In the genomic region with DNA sequence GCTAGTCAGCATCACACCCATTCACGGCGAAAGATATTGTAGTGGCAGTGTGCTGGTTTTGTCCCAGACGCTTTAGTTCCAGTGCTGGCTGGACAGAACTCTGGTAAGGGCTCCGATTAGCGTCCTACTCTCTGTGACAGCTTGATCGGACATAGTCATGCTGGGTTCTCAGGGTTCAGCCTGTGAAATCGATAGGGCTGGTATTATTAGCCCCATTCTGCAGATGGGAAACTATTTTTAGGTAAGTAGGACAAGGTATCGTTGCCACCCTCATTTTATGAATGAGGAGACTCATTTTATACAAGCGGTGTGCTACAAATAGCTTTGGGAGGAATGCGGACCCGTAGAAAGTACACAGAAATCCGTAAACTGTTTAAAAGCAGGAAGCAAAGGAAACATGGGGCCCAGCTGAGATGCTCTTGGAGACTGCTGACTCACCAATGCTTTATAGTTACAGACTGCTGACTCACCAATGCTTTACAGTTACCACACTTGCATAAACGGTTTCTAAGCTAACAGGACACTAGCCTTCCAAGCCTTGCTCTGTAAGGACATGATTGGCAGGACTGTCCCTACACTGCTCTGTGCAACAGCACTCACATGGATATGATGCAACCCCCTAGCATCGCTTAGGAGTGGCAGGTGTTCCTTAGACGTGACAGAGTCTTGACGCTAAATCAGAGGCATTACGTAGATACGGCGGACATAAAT, we compare ENCODE assay signal across 16 mouse cellular contexts. TPM values are rescaled to one million over a fixed set of nuclear protein-coding genes. Genes with fewer than 3 reads are reported as not detected.
DNase-seq lines count a peak whose midpoint lies in the region; ATAC-seq lines count a peak whose summit lies in the region.
"Had no signal": no experiment of that assay in that cellular context is flagged by ENCODE, and none has a peak within 500 bp of the region (broad histone marks: within the 10 kb centered on the region; RNA-seq: fewer than 3 reads in every experiment).

No protein-coding gene starts in this region.

- no peak overlapping the region for H3K4me3 ChIP-seq in liver, embryonic 15.5 days (replicated peaks)
- H3K4me3 ChIP-seq: embryonic facial prominence, embryonic 12.5 days; heart, embryonic 13.5 days; hindbrain, embryonic 15.5 days; kidney, embryonic 15.5 days; lung, embryonic 15.5 days had no signal

- DNase-seq in heart, adult 18-20 months: peak; percentile 12 to 39
- no peak for DNase-seq in heart, postnatal 4 days
- peak; percentile 7 for DNase-seq in ES-CJ7 (ENCODE audit: low read depth, low spot score)
- DNase-seq in c-Kit-negative CD71-positive TER-119-positive erythroid progenitor cells, embryonic 14.5 days (ENCODE audit: low read depth, low spot score): peak; percentile 62
- DNase-seq in cerebellum, adult 18-20 months: no peak
- DNase-seq in adrenal gland, adult 8-10 months: no peak
- DNase-seq: adrenal gland, postnatal 36 days; cerebellum, adult 9-11 months; right cerebral cortex, postnatal 25 days had no signal

- 73% methylated on average over 19 of the region's 19 CpGs for WGBS in liver, embryonic 15.5 days (ENCODE audit: insufficient replicate concordance)

- H3K27me3 ChIP-seq in liver, embryonic 15.5 days: no peaks in the 10 kb centered on the region
- H3K27me3 ChIP-seq: embryonic facial prominence, embryonic 12.5 days; heart, embryonic 13.5 days; hindbrain, embryonic 15.5 days; kidney, embryonic 15.5 days; lung, embryonic 15.5 days had no signal

- peak overlapping the region; percentile 61 for H3K27ac ChIP-seq in liver, embryonic 15.5 days (replicated peaks)
- H3K27ac ChIP-seq: embryonic facial prominence, embryonic 12.5 days; heart, embryonic 13.5 days; hindbrain, embryonic 15.5 days; kidney, embryonic 15.5 days; lung, embryonic 15.5 days had no signal

- H3K9ac ChIP-seq in liver, embryonic 15.5 days: no peak overlapping the region
- H3K9ac ChIP-seq: embryonic facial prominence, embryonic 12.5 days; heart, embryonic 13.5 days; hindbrain, embryonic 15.5 days; kidney, embryonic 15.5 days; lung, embryonic 15.5 days had no signal

- peaks cover 39% of the 10 kb centered on the region for H3K4me1 ChIP-seq in liver, embryonic 15.5 days (replicated peaks)
- H3K4me1 ChIP-seq: embryonic facial prominence, embryonic 12.5 days; heart, embryonic 13.5 days; hindbrain, embryonic 15.5 days; kidney, embryonic 15.5 days; lung, embryonic 15.5 days had no signal

- ATAC-seq in liver, embryonic 15.5 days (ENCODE audit: insufficient read depth): no peak
- ATAC-seq: forebrain, embryonic 14.5 days had no signal

- no peaks in the 10 kb centered on the region for H3K9me3 ChIP-seq in liver, embryonic 15.5 days (replicated peaks)
- H3K9me3 ChIP-seq: embryonic facial prominence, embryonic 12.5 days; heart, embryonic 13.5 days; hindbrain, embryonic 15.5 days; kidney, embryonic 15.5 days; lung, embryonic 15.5 days had no signal

- H3K4me2 ChIP-seq in liver, embryonic 15.5 days: peak overlapping the region; percentile 19; the same call in 1 of the 2 replicates
- H3K4me2 ChIP-seq: embryonic facial prominence, embryonic 12.5 days; heart, embryonic 13.5 days; hindbrain, embryonic 15.5 days; kidney, embryonic 15.5 days; lung, embryonic 15.5 days had no signal

- no peaks in the 10 kb centered on the region for H3K36me3 ChIP-seq in liver, embryonic 15.5 days (replicated peaks)
- H3K36me3 ChIP-seq: embryonic facial prominence, embryonic 12.5 days; heart, embryonic 13.5 days; hindbrain, embryonic 15.5 days; kidney, embryonic 15.5 days; lung, embryonic 15.5 days had no signal

RNA-seq across cellular contexts. Expression of a gene that starts 34.7 kb away (rescaled TPM):
- 100 to 1,000 TPM; 123 to 129 TPM for total RNA-seq in heart, adult 18-20 months (2021)
- total RNA-seq in heart, postnatal 4 days (2021): 10 to 100 TPM; 85.6 to 91.3 TPM
- polyA plus RNA-seq in liver, embryonic 15.5 days (2015; fragmentation: Nextera tagmentation; extraction: Ambion mirVana): 52.7 and 58.7 TPM in 2 replicates
- total RNA-seq in adrenal gland, adult 8-10 months (2022): 100 to 1,000 TPM; 119 to 138 (median 130) TPM

Comparison
In these comparisons a context has a peak if more than half of its experiments do, and no peak if none do; other contexts are left out.
1. DNase-seq: peak in heart, adult 18-20 months (2 of 2), ES-CJ7 (single experiment) and c-Kit-negative CD71-positive TER-119-positive erythroid progenitor cells, embryonic 14.5 days (single experiment); none in heart, postnatal 4 days (single experiment), cerebellum, adult 18-20 months (0 of 2) and adrenal gland, adult 8-10 months (single experiment).